8 mouse cellular contexts compared by ENCODE assay signal in genomic region chr3:101577361-101577760, GRCm38 (mm10). TPM values are rescaled to one million over a fixed set of nuclear protein-coding genes. Genes with fewer than 3 reads are reported as not detected.
DNase-seq lines count a peak whose midpoint lies in the region; ATAC-seq and TF ChIP-seq lines count a peak whose summit lies in the region.

No protein-coding gene starts in this region.

- 82% methylated on average over 5 of the region's 5 CpGs for WGBS in forebrain, embryonic 10.5 days
- WGBS in forebrain, embryonic 11.5 days: 65% methylated on average over 5 of the region's 5 CpGs
- WGBS in forebrain, embryonic 15.5 days: 33% methylated on average over 5 of the region's 5 CpGs

- H3K27ac ChIP-seq in forebrain, embryonic 10.5 days: peak overlapping the region; percentile 6
- H3K27ac ChIP-seq in forebrain, embryonic 11.5 days (ENCODE audit: low read depth, low read length): no peak overlapping the region
- H3K27ac ChIP-seq in forebrain, embryonic 15.5 days (replicated peaks): peak overlapping the region; percentile 44; the same call in 1 of the 2 replicates

- H3K4me1 ChIP-seq in forebrain, embryonic 10.5 days: peaks cover 16% of the 10 kb centered on the region
- peaks cover 2% of the 10 kb centered on the region for H3K4me1 ChIP-seq in forebrain, embryonic 11.5 days (replicated peaks; ENCODE audit: control insufficient read depth, insufficient read depth, low read length)
- peaks cover 8% of the 10 kb centered on the region; the same call in 1 of the 2 replicates for H3K4me1 ChIP-seq in forebrain, embryonic 15.5 days

- no peaks in the 10 kb centered on the region for H3K9me3 ChIP-seq in forebrain, embryonic 10.5 days
- H3K9me3 ChIP-seq in forebrain, embryonic 11.5 days (ENCODE audit: control insufficient read depth, low read length): no peaks in the 10 kb centered on the region
- no peaks in the 10 kb centered on the region for H3K9me3 ChIP-seq in forebrain, embryonic 15.5 days

- H3K9ac ChIP-seq in forebrain, embryonic 11.5 days (ENCODE audit: low read length): no peak overlapping the region
- no peak overlapping the region for H3K9ac ChIP-seq in forebrain, embryonic 15.5 days (replicated peaks)

- H3K36me3 ChIP-seq in forebrain, embryonic 10.5 days (replicated peaks): peaks cover 85% of the 10 kb centered on the region
- peaks cover 19% of the 10 kb centered on the region; the same call in 1 of the 2 replicates for H3K36me3 ChIP-seq in forebrain, embryonic 11.5 days (ENCODE audit: control insufficient read depth, insufficient read depth, low read length)
- H3K36me3 ChIP-seq in forebrain, embryonic 15.5 days: peaks cover 61% of the 10 kb centered on the region

- CTCF ChIA-PET in Patski (lab: Charles Lee): interaction anchor here (0.8 to 14.3 kb wide), 4 partner anchors 15 to 68 kb away, joined by 3 to 220 read pairs (median 4); no protein-coding TSS in a partner anchor

- H3K27me3 ChIP-seq in forebrain, embryonic 10.5 days (ENCODE audit: poor library complexity, severe bottlenecking): no peaks in the 10 kb centered on the region
- no peaks in the 10 kb centered on the region for H3K27me3 ChIP-seq in forebrain, embryonic 11.5 days (ENCODE audit: control insufficient read depth, insufficient read depth, low read length)
- no peaks in the 10 kb centered on the region for H3K27me3 ChIP-seq in Patski
- H3K27me3 ChIP-seq in forebrain, embryonic 15.5 days: no peaks in the 10 kb centered on the region

- POLR2A ChIA-PET in Patski (lab: Charles Lee): interaction anchor here (1.2 to 12.4 kb wide), 5 partner anchors 11 to 130 kb away, joined by 3 to 148 read pairs (median 16); partner anchors contain the start of gene Atp1a1

- no peak for DNase-seq in forebrain, embryonic 10.5 days (ENCODE audit: extremely low spot score, low spot score)
- DNase-seq in forebrain, embryonic 11.5 days (ENCODE audit: low spot score): no peak
- DNase-seq in Patski (ENCODE audit: low read depth, low spot score): no peak
- peak; percentile 72 for DNase-seq in lung, postnatal 10 days
- DNase-seq in gastrocnemius, postnatal 4 days (ENCODE audit: low spot score in 2 of 2): no peak
- no peak for DNase-seq in left cerebral cortex, adult 9 months (ENCODE audit: low spot score in 2 of 2)
- DNase-seq in embryo, embryonic 10 days (ENCODE audit: low spot score): no peak

- in situ Hi-C loops in Patski (cut with MboI; ENCODE audit: low pct_unique_long_range_greater_than_20kb): loop anchor here (10.0 kb wide), 1 partner anchor 227 kb away; no protein-coding TSS in a partner anchor

- H3K4me2 ChIP-seq in forebrain, embryonic 11.5 days (ENCODE audit: low read depth, low read length, severe bottlenecking): no peak overlapping the region
- no peak overlapping the region for H3K4me2 ChIP-seq in forebrain, embryonic 15.5 days (replicated peaks)

- no peak overlapping the region for H3K4me3 ChIP-seq in forebrain, embryonic 10.5 days
- H3K4me3 ChIP-seq in forebrain, embryonic 11.5 days (ENCODE audit: low read depth, low read length): no peak overlapping the region
- H3K4me3 ChIP-seq in forebrain, embryonic 15.5 days: no peak overlapping the region

- TF ChIP-seq CTCF in Patski (IDR thresholded peaks at IDR 0.05): no peak

- ATAC-seq in forebrain, embryonic 11.5 days (replicated peaks; ENCODE audit: low FRiP score): no peak
- peak; percentile 10 for ATAC-seq in Patski
- ATAC-seq in forebrain, embryonic 15.5 days (replicated peaks): peak; percentile 70

RNA-seq across cellular contexts. Expression of gene Atp1a1, which starts 27.1 kb away (rescaled TPM):
- 42.8 and 48.2 TPM in 2 replicates for polyA plus RNA-seq in forebrain, embryonic 10.5 days (2016; fragmentation: Nextera tagmentation; extraction: Ambion mirVana)
- 121 and 122 TPM in 2 replicates for polyA plus RNA-seq in forebrain, embryonic 11.5 days (2014; fragmentation: Nextera tagmentation; extraction: Ambion mirVana)
- 3,406 TPM for polyA plus RNA-seq in Patski (2021)
- polyA plus RNA-seq in forebrain, embryonic 15.5 days (2015; fragmentation: Nextera tagmentation; extraction: Ambion mirVana): 39.7 and 43.7 TPM in 2 replicates
- 100 to 1,000 TPM; 112 to 117 TPM for total RNA-seq in gastrocnemius, postnatal 4 days (2021)

Comparison
In these comparisons a context has a peak if more than half of its experiments do, and no peak if none do; other contexts are left out.
1. RNA of gene Atp1a1, which starts 27.1 kb away (polyA plus RNA-seq): 3,406 TPM in Patski (single experiment); 121 to 122 TPM in forebrain, embryonic 11.5 days, 42.8 to 48.2 TPM in forebrain, embryonic 10.5 days and 39.7 to 43.7 TPM in forebrain, embryonic 15.5 days; every median in the first group is over 10 times any median in the second.